Mouse (Mus musculus) gastrocnemius, adult 18-20 months (tissue): Measurements from ENCODE around the gene Omp. TPM values are rescaled to one million over a fixed set of nuclear protein-coding genes. Genes with fewer than 3 reads are reported as not detected.
A peak's percentile ranks its signal among the peaks of the same experiment; 100 is the strongest.

Experiments used
- DNase-seq: peaks from one replicate; pipeline ENCODE4 v3.0.0; 2021; ENCODE audit warnings: low spot score
- total RNA-seq, 2 experiments: library from RNA; stranded (reverse); gene quantifications; 2 replicates each; pipeline ENCODE4 v1.2.3; 2021

The Omp gene
- total RNA-seq, 2 experiments from 2014 or later, result 0.09 TPM; not detected in 1

- peak; percentile 84 for DNase-seq
Measured at GRCm38 (mm10) chr7:98103002-98103941, 42.0 kb downstream of the Omp start.

- no peak for DNase-seq
Measured at GRCm38 (mm10) chr7:98102488-98102887, 42.8 kb downstream of the Omp start.

DNA sequence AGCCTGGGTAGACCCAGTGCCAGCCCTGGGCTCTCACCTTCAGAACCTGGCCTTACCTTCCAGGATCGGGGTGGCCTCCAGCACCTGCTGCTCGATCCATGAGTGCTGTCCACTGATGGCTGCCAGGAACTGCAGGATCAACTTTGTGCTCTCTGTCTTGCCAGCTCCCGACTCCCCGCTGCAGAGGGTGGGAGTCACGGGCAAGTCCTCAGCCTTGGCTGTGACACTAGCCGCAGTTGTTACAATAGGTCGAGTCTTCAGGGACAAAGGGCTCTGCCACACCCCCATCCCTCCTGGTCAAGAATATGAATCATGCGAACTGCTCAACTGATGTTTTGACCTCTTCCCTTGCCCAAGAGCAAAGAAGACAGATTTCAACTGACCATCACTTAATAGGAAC is 47.7 kb downstream of the Omp start:
- DNase-seq, result no peak

- no peak for DNase-seq
Measured at GRCm38 (mm10) chr7:98095852-98096251, 49.5 kb downstream of the Omp start.

Other genes with a start within 250 kb of the Omp start
- gene Gdpd4, start 225.5 kb downstream of the Omp start, total RNA-seq, result not detected
- gene Myo7a, start 26.0 kb downstream of the Omp start, total RNA-seq, result 1 to 10 TPM; 1.2 to 2.3 TPM
- 1 to 10 TPM in 1 of 2 experiments, under 1 TPM in 1; 0.98 to 1.6 TPM for gene Capn5, start 32.8 kb upstream of the Omp start, total RNA-seq
- gene B3gnt6, start 54.0 kb upstream of the Omp start, total RNA-seq, result not detected
- gene Acer3, start 175.7 kb upstream of the Omp start, total RNA-seq, result 1 to 10 TPM; 3.6 to 4.1 TPM
- gene Tsku, start 215.8 kb upstream of the Omp start, total RNA-seq, result 1 to 10 TPM; 1.1 to 1.7 TPM